Mouse (Mus musculus) spleen, embryonic (tissue): Measurements from ENCODE around the gene Gpr108.

Experiments
- CTCF ChIA-PET: fragments of 350-600 bp; sonication (Branson Sonifier 250); formaldehyde crosslinking; loops from one replicate; lab custom pipeline; 2022; lab: Charles Lee

Gpr108 gene

DNA sequence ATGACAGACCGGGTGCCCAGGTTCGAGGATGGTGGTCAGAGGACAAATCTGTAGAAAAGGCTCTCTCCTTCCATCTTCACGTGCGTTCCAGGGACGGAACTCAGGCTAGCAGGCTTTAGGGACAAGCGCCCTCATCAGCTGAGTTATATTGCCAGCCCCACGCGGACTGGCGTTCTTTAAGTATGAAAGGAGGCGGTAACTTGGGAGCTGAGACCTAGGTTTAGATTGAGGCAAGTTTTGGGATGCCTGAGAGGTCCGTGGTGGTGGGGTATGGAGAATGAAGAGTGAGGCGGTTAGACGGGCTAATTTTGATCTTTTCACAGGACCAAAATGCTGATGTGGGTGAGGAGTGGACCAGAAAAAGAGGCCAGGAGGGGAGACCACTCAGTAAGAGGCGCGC, 26.4 kb upstream of the Gpr108 start:
- CTCF ChIA-PET: interaction anchor here (0.5 to 0.7 kb wide), 4 partner anchors 24 to 606 kb away, joined by 3 to 6 read pairs (median 4); no protein-coding TSS in a partner anchor

DNA sequence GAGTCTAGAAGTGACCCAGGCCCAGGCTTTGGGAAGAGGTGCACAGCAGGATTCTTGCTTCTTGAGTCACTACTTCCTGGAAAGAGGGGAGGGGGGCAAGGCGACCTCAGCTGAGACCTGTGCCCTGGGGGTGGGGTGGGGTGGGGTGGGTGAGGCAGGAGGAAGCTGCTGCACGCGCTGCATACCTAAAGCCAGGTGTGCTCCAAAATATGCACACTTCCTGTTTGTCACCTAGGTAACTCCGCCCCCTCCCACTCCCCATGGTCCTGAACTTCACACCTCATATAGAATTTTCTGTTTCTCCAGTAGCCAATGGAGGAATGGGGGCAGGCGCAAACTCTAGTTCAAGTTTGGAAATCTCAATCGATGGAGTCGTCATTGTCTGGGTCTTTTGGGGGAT, 25.6 kb upstream of the Gpr108 start:
- CTCF ChIA-PET: interaction anchor here (0.6 to 0.7 kb wide), 2 partner anchors 31 to 601 kb away, joined by 3 read pairs; no protein-coding TSS in a partner anchor

DNA sequence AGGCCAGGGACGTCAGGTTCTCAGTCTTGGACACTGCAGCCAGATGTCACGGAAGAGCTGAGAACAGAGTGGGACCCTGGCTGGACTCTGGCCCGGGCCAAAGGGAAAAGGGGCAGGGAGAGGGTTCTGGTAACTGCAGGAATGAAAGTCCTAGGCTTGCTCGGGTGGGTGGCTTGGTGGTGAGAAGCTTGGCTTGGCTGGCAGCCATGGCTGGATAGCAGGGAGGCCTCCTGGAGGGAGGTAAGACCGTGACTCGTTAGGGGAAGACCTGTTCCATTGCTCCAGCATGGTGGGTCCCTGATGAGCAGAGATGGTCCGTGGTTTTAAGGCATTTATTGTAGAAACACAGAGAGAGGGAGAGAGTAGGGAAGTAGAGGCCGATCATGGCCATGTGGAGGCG, 23.1 kb upstream of the Gpr108 start:
- CTCF ChIA-PET: no interaction called here

DNA sequence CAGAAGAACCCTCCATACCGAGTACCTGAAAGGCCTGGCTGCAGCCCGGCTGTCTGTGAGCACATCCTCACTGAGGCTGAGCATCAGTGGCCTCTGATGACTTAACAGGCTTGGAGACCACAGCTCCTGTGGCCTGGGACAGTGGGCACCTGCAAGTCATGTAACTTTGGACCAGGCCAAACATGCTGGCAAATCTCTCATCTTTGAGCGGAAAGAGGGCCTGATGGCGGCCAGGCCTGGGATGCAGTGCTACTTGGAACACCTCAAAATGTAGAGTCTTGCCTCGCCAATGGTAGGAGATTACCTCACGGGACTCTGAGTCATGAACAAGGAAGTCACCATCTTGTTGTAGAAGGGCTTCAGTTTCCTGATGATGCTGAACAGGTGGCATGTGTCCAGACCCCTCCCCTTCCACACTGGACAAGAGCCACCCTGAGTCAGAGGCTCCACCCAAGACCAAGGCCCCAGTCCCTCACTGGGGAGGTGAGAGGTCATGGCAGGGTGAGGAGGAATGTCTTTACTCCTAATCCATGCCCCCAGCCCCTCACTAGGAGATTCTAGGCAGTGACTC, 19.4 kb upstream of the Gpr108 start:
- CTCF ChIA-PET: no interaction called here

DNA sequence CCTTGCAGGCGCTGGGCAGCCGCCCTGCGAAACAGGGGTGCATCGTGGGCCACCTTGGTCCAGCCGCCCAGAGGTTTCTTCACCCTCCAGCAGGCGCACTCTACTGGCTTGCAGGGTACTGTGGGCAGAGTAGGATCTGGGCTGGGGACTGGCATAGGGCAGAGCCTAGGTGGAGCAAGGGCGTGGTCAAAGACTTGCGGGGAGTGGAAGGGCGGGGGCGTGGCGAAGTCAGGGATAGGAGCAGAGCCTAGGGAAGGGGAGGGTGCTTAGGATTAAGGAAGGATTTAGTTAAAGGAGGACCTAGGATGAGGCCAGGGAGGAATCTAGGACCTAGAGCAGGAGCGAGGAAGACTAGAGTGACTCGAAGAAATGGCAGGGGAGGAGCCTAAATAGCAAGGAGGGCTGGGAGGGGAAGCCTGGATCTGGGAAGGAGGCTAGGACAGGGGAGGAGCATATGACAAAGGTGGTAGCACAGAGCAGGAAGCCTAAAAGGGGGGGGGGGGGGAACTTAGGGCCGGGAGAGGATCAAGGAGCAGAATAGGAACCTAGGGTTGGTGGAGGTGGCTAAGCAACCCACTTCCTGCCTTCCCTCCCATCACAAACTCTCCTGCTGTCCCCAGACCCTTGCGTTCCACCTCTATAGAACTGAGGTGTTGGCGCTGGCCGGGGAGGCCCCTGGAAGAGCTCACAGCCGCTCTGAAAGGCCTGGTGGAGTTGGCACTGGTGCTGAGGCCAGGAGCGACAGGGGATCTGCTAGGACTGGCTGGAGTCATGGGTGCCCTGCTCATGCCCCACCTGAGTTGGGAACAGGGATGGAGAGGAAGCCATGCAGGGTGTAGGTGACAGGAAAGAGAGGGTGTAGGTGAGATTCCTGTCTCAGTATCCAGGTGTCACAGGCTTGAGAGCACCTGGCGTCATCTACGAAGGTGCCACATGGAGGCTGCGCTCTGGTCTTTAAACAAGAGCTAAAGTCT, 17.0 kb upstream of the Gpr108 start:
- CTCF ChIA-PET: no interaction called here

GRCm38 (mm10) chr17:57264164-57264563, 15.9 kb upstream of the Gpr108 start:
- CTCF ChIA-PET: interaction anchor here (0.6 kb wide), 1 partner anchor 147 kb away, joined by 6 read pairs; no protein-coding TSS in a partner anchor

- CTCF ChIA-PET: no interaction called here
These were observed 14.8 kb upstream of the Gpr108 start for GRCm38 (mm10) chr17:57262901-57263550.

DNA sequence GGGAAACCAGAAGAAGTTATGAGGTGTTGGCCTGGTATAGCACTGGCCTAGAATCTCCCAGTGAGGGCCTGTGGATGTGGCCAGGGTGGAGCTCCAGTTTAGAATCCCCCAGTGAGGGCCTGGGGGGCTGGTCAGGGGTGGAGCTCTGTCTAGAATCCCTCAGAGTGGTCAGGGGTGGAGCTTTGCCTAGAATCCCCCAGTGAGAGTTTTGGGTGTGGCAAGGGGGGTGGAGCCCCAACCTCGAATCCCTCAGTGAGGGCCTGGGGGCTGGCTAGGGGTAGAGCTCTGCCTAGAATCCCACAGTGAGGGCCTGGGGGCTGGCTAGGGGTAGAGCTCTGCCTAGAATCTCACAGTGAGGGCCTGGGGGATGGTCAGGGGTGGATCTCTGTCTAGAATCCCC, 13.6 kb upstream of the Gpr108 start:
- CTCF ChIA-PET: no interaction called here

DNA sequence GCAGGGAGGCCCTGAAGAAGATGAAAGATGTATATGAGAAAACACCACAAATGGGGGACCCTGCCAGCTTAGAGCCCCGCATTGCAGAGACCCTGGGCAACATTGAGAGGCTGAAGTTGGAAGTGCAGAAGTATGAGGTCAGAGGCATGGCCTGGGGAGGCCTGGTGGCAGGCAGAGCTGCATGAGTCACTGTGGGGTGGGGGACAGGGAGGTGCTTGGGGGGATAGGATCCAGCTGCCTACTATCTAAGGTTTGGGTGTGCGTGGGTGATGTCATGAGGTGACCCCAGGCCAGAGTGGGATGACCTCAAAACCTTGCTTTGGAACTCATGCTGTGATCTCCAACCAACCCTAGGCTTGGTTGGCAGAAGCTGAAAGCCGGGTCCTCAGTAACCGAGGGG, 13.0 kb upstream of the Gpr108 start:
- CTCF ChIA-PET: no interaction called here

GRCm38 (mm10) chr17:57260351-57260750, 12.1 kb upstream of the Gpr108 start:
- CTCF ChIA-PET: no interaction called here

DNA sequence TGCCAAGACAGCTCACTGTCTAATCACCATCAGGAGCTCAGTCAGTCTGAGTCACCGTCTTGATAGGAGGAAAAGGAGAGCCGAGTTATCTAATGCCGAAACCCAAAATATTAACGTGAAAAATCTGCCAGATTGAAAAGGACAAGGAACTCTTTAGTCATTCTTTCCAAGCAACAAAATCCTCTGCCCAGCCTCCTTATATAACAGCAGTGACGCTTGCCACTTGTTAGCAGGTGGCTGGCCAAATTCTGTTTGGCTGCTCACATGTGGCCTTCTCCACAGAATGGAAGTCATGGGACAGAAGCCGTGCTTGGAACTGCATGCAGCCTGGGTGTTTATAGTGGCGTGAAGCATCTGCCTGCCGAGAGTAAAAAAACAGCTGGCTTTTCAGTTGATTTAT, 11.5 kb upstream of the Gpr108 start:
- CTCF ChIA-PET: no interaction called here

GRCm38 (mm10) chr17:57258191-57258590, 9.9 kb upstream of the Gpr108 start:
- CTCF ChIA-PET: interaction anchor here (1.1 kb wide), 1 partner anchor 14 kb away, joined by 3 read pairs; no protein-coding TSS in a partner anchor

DNA sequence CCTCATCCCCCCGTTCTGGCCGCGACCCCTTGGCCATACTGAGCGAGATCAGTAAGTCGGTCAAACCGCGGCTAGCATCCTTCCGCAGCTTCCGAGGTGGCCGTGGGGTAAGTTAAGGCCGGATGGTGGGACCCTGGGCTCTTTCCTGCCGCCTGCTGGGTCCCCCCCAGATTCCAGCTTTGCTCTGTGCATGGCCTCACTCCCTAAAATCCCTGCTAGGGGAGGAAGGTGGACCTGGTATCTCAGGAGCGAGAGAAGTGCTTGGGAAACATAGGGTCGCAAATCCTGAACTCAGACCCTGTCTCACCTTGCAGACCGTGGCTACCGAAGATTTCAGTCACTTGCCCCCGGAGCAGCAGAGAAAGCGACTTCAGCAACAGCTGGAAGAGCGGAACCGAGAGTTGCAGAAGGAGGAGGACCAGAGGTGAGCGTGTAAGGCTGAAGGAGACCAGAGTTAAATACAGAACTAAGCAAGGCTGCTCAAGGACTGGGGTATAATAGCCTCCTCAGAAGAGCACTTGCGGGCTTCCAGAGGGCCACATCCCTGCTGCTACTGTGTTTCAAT, 8.8 kb upstream of the Gpr108 start:
- CTCF ChIA-PET: no interaction called here

DNA sequence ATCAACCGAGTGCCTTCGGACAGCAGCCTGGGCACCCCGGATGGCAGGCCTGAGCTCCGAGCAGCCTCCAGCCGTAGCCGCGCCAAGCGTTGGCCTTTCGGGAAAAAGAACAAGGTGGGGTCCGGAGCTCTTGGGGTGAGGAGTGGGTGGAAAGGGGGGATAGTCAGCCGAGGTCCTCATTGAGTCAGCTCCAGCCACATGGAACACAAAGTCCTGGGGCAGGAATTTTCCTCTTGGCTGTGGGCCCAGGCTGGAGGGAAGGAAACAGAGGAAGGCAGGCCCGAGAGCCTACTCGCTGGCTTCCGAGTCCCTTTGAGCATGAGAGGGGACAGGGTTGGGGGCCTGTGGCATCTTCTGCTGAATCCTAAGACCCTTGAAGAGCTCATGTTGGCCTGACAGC, 7.1 kb upstream of the Gpr108 start:
- CTCF ChIA-PET: no interaction called here

- CTCF ChIA-PET: interaction anchor here (0.7 kb wide), 1 partner anchor 58 kb away, joined by 3 read pairs; no protein-coding TSS in a partner anchor
These were observed 5.1 kb upstream of the Gpr108 start for GRCm38 (mm10) chr17:57253306-57253705.

GRCm38 (mm10) chr17:57251431-57251830, 3.2 kb upstream of the Gpr108 start:
- CTCF ChIA-PET: no interaction called here

- CTCF ChIA-PET: interaction anchor here (0.5 to 0.6 kb wide), 2 partner anchors 24 to 475 kb away, joined by 3 to 4 read pairs; no protein-coding TSS in a partner anchor
These were observed 2.4 kb upstream of the Gpr108 start for GRCm38 (mm10) chr17:57250461-57251160.

DNA sequence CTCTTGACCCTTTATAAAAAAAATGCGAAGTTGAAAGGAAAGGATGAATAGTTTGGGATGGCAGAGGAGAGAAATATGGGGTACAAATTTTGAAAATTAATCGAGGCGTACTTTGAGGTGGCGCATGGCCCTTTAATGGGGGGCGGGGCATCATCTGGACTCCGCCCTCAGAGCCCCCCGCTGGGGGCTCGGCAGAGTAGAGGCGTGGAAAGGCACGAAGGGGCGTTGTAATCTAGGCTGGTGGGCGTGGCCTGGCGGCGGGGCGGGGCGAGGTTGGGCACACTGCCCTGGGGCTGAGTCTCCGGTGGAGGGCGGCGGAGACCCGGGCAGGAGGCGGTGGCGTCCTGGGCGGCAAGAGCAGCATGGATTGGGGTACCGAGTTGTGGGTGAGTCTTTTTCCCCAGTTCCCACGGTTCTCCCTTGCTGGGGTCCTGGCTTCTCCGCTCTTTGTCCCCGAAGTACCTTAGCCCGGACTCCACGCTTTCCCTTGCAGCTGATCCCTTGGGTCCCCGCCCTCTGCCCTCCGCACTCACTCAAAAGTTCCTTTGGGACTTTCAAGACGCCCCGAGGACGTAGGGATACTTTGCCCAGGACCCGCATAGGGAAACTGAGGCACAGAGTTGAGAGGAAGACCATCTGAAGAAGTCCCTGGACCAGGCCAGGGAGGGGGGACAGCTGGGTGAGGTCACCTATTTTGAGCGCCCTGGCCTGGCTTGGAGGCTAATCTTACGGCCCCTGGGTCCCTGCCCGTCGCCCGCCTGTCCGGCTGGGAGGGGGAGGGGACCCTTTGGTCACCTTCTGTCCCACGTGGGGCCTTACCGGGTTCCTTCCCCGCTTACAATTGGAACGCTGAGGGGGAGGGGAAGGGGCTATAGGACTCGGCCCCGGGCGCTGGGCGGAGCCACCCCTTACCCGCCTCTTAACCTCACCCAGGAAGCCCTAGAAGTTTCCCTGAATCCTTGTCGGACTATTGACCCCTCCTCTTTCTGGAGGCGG, 1.2 kb upstream of the Gpr108 start, which contains the start of gene Trip10:
TSS of gene Trip10 (plus strand) at position 270 of the 996 bp plus-strand sequence.
- CTCF ChIA-PET: no interaction called here

- CTCF ChIA-PET: interaction anchor here (0.6 to 1.5 kb wide), 4 partner anchors 28 to 1193 kb away, joined by 3 to 6 read pairs (median 3); no protein-coding TSS in a partner anchor
These were observed 525 bp upstream of the Gpr108 start for GRCm38 (mm10) chr17:57248771-57249170.
